Mouse (Mus musculus): ENCODE measurements around the gene Pard3b.
A peak's percentile ranks its signal among the peaks of the same experiment; 100 is the strongest.

Pard3b gene

GRCm38 (mm10) chr1:62394555-62394954 lies 755.9 kb downstream of the Pard3b start:
- DNase-seq (ENCODE audit: low spot score): no peak

- no peak for DNase-seq (ENCODE audit: low spot score)
Observed at GRCm38 (mm10) chr1:62398261-62398660, 759.6 kb downstream of the Pard3b start.

GRCm38 (mm10) chr1:62398738-62399137 lies 760.1 kb downstream of the Pard3b start:
- no peak for DNase-seq (ENCODE audit: low spot score)

GRCm38 (mm10) chr1:62405061-62405460 lies 766.4 kb downstream of the Pard3b start:
- no peak for DNase-seq (ENCODE audit: low spot score)

- no peak for DNase-seq (ENCODE audit: low spot score)
Observed at GRCm38 (mm10) chr1:62411368-62411767, 772.7 kb downstream of the Pard3b start.

GRCm38 (mm10) chr1:62412019-62412418 lies 773.4 kb downstream of the Pard3b start:
- DNase-seq (ENCODE audit: low spot score): no peak

- DNase-seq (ENCODE audit: low spot score): no peak
Observed at GRCm38 (mm10) chr1:62412988-62413387, 774.4 kb downstream of the Pard3b start.

GRCm38 (mm10) chr1:62414521-62414920 lies 775.9 kb downstream of the Pard3b start:
- no peak for DNase-seq (ENCODE audit: low spot score)

- no peak for DNase-seq (ENCODE audit: low spot score)
Observed at GRCm38 (mm10) chr1:62416627-62417374, 778.2 kb downstream of the Pard3b start.

GRCm38 (mm10) chr1:62422896-62423650 lies 784.4 kb downstream of the Pard3b start:
- peak; percentile 24 for DNase-seq (ENCODE audit: low spot score)

GRCm38 (mm10) chr1:62425369-62425768 lies 786.7 kb downstream of the Pard3b start:
- DNase-seq (ENCODE audit: low spot score): no peak

- no peak for DNase-seq (ENCODE audit: low spot score)
Observed at GRCm38 (mm10) chr1:62428736-62429135, 790.1 kb downstream of the Pard3b start.

GRCm38 (mm10) chr1:62429333-62430182 lies 790.9 kb downstream of the Pard3b start:
- peak; percentile 46 for DNase-seq (ENCODE audit: low spot score)

- no peak for DNase-seq (ENCODE audit: low spot score)
Observed at GRCm38 (mm10) chr1:62431054-62431453, 792.4 kb downstream of the Pard3b start.

- DNase-seq (ENCODE audit: low spot score): no peak
Observed at GRCm38 (mm10) chr1:62433891-62434290, 795.3 kb downstream of the Pard3b start.

- DNase-seq (ENCODE audit: low spot score): peak; percentile 22
Observed at GRCm38 (mm10) chr1:62435844-62436243, 797.2 kb downstream of the Pard3b start.

GRCm38 (mm10) chr1:62436304-62436703 lies 797.7 kb downstream of the Pard3b start:
- no peak for DNase-seq (ENCODE audit: low spot score)

GRCm38 (mm10) chr1:62437493-62437892 lies 798.9 kb downstream of the Pard3b start:
- DNase-seq (ENCODE audit: low spot score): no peak

- DNase-seq (ENCODE audit: low spot score): no peak
Observed at GRCm38 (mm10) chr1:62444406-62444805, 805.8 kb downstream of the Pard3b start.

GRCm38 (mm10) chr1:62446818-62447217 lies 808.2 kb downstream of the Pard3b start:
- no peak for DNase-seq (ENCODE audit: low spot score)

GRCm38 (mm10) chr1:62449193-62449875 lies 810.7 kb downstream of the Pard3b start:
- DNase-seq (ENCODE audit: low spot score): no peak

- no peak for DNase-seq (ENCODE audit: low spot score)
Observed at GRCm38 (mm10) chr1:62465536-62465935, 826.9 kb downstream of the Pard3b start.

Data from embryo, embryonic 10.5 days (tissue).